In the genomic region with DNA sequence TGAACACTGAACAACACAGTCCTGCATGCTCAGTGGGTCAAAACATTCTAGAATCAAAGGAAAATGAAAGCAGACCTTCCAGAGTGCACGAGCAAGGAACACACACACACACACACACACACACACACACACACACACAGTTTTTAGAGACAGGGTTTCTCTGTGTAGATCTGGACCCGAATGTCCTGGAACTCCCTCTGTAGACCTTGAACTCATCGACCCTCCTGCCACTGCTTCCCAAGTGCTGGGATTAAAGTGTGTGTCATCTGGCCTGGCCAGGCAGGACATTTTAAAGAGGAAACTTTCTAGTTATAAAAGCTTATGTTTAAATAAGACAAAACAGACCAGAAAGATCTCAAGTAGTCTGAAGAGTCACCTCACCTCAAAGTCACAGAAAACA, we compare ENCODE assay signal across 20 mouse cellular contexts.
A peak's percentile ranks its signal among the peaks of the same experiment; 100 is the strongest.
DNase-seq lines count a peak whose midpoint lies in the region; ATAC-seq and TF ChIP-seq lines count a peak whose summit lies in the region.
"Had no signal": no experiment of that assay in that cellular context is flagged by ENCODE, and none has a peak within 500 bp of the region (broad histone marks: within the 10 kb centered on the region; RNA-seq: fewer than 3 reads in every experiment).

No protein-coding gene starts in this region.

- DNase-seq in liver, adult 2 months (ENCODE audit: extremely low read depth, low read depth, low spot score) = peak; percentile 82
- DNase-seq in liver, embryonic 11.5 days (ENCODE audit: low spot score) = no peak
- DNase-seq in liver, postnatal 0 days = peak; percentile 38
- DNase-seq in liver = no peak
- DNase-seq: adrenal gland, adult 2 months; adrenal gland, adult 8-10 months; adrenal gland, postnatal 10 days; adrenal gland, postnatal 14 days; adrenal gland, postnatal 25 days; B cell, adult 2 months; cerebellum, adult 11 months; cerebellum, adult 11-12 months; cerebellum, adult 18-20 months had no signal

- 13% methylated on average over 3 of the region's 3 CpGs for WGBS in liver, adult 2 months
- WGBS in liver, embryonic 11.5 days = 78% methylated on average over 3 of the region's 3 CpGs
- 40% methylated on average over 3 of the region's 3 CpGs for WGBS in liver, embryonic 16.5 days (ENCODE audit: insufficient replicate concordance)
- WGBS in liver, embryonic 12.5 days (ENCODE audit: insufficient replicate concordance) = 68% methylated on average over 3 of the region's 3 CpGs
- WGBS in liver, postnatal 0 days (ENCODE audit: insufficient replicate concordance) = 49% methylated on average over 3 of the region's 3 CpGs

- no peak for TF ChIP-seq CTCF in liver, adult 2 months (IDR thresholded peaks at IDR 0.05; ENCODE audit: low read depth, low read length)
- TF ChIP-seq CTCF in liver, postnatal 0 days (IDR thresholded peaks at IDR 0.05; ENCODE audit: low read depth) = no peak

- peaks cover 3% of the 10 kb centered on the region; the same call in 1 of the 2 replicates for H3K4me1 ChIP-seq in liver, adult 2 months (ENCODE audit: control insufficient read depth, insufficient read depth, low read length)
- H3K4me1 ChIP-seq in liver, embryonic 11.5 days (replicated peaks; ENCODE audit: control insufficient read depth, insufficient read depth, low read length) = peaks cover 6% of the 10 kb centered on the region; the same call in 1 of the 2 replicates
- H3K4me1 ChIP-seq in liver, embryonic 16.5 days (ENCODE audit: control insufficient read depth, low read depth, low read length) = no peaks in the 10 kb centered on the region; the same call in 1 of the 2 replicates
- H3K4me1 ChIP-seq in liver, embryonic 12.5 days = peaks cover 11% of the 10 kb centered on the region
- H3K4me1 ChIP-seq in liver, postnatal 0 days (ENCODE audit: insufficient read depth) = peaks cover 6% of the 10 kb centered on the region

- no peaks in the 10 kb centered on the region for H3K36me3 ChIP-seq in liver, adult 2 months (ENCODE audit: control insufficient read depth, insufficient read depth, low read length)
- no peaks in the 10 kb centered on the region for H3K36me3 ChIP-seq in liver, embryonic 11.5 days (ENCODE audit: control insufficient read depth, insufficient read depth, low read length)
- H3K36me3 ChIP-seq in liver, embryonic 16.5 days (ENCODE audit: control insufficient read depth, insufficient read depth) = no peaks in the 10 kb centered on the region
- no peaks in the 10 kb centered on the region for H3K36me3 ChIP-seq in liver, embryonic 12.5 days
- no peaks in the 10 kb centered on the region for H3K36me3 ChIP-seq in liver, postnatal 0 days (replicated peaks; ENCODE audit: insufficient read depth, low read length)

- no peak overlapping the region for H3K4me3 ChIP-seq in liver, adult 2 months (ENCODE audit: insufficient read depth, low read depth, low read length)
- no peak overlapping the region for H3K4me3 ChIP-seq in liver, embryonic 11.5 days (ENCODE audit: low read depth, low read length)
- no peak overlapping the region for H3K4me3 ChIP-seq in liver, embryonic 16.5 days (ENCODE audit: low read depth, low read length)
- H3K4me3 ChIP-seq in liver, embryonic 12.5 days = no peak overlapping the region
- H3K4me3 ChIP-seq in liver, postnatal 0 days (ENCODE audit: low read depth, low read length) = no peak overlapping the region

- no peaks in the 10 kb centered on the region; the same call in 1 of the 2 replicates for H3K79me2 ChIP-seq in liver, adult 2 months (ENCODE audit: control insufficient read depth, insufficient read depth, low read length)

- no peak overlapping the region for H3K9ac ChIP-seq in liver, adult 2 months (ENCODE audit: low read depth, low read length)
- no peak overlapping the region for H3K9ac ChIP-seq in liver, embryonic 11.5 days (ENCODE audit: low read depth, low read length)
- no peak overlapping the region for H3K9ac ChIP-seq in liver, embryonic 16.5 days (ENCODE audit: low read depth, low read length)
- H3K9ac ChIP-seq in liver, embryonic 12.5 days = no peak overlapping the region
- H3K9ac ChIP-seq in liver, postnatal 0 days (replicated peaks) = no peak overlapping the region

- H3K9me3 ChIP-seq in liver, embryonic 11.5 days (ENCODE audit: control insufficient read depth, low read length) = no peaks in the 10 kb centered on the region
- H3K9me3 ChIP-seq in liver, embryonic 16.5 days (replicated peaks; ENCODE audit: control insufficient read depth, low read length) = no peaks in the 10 kb centered on the region
- no peaks in the 10 kb centered on the region for H3K9me3 ChIP-seq in liver, embryonic 12.5 days (replicated peaks)
- no peaks in the 10 kb centered on the region for H3K9me3 ChIP-seq in liver, postnatal 0 days (ENCODE audit: low read length)
- H3K9me3 ChIP-seq: G1E had no signal

- no peak overlapping the region for H3K4me2 ChIP-seq in liver, embryonic 11.5 days
- H3K4me2 ChIP-seq in liver, embryonic 16.5 days (ENCODE audit: low read depth, low read length) = no peak overlapping the region
- H3K4me2 ChIP-seq in liver, embryonic 12.5 days = no peak overlapping the region
- H3K4me2 ChIP-seq in liver, postnatal 0 days (ENCODE audit: low read depth, low read length) = no peak overlapping the region

- no peak for TF ChIP-seq POLR2A in liver, adult 2 months (IDR thresholded peaks at IDR 0.05; ENCODE audit: extremely low read depth, insufficient read depth, low read length)

- 0 out of 2 replicates have a peak overlapping the region, but pooled peaks have one; percentile 40 for H3K27ac ChIP-seq in liver, adult 2 months (replicated peaks; ENCODE audit: insufficient read depth, low read depth, low read length)
- no peak overlapping the region for H3K27ac ChIP-seq in liver, embryonic 11.5 days (ENCODE audit: low read depth, low read length)
- no peak overlapping the region for H3K27ac ChIP-seq in liver, embryonic 16.5 days (ENCODE audit: low read length)
- no peak overlapping the region for H3K27ac ChIP-seq in liver, embryonic 12.5 days
- H3K27ac ChIP-seq in liver, postnatal 0 days (ENCODE audit: low read depth) = peak overlapping the region; percentile 66

- TF ChIP-seq EP300 in liver, postnatal 0 days (IDR thresholded peaks at IDR 0.05; ENCODE audit: low read depth) = no peak

- ATAC-seq in liver, embryonic 11.5 days (replicated peaks; ENCODE audit: low FRiP score) = no peak
- peak; percentile 48; the same call in 1 of the 2 replicates for ATAC-seq in liver, embryonic 16.5 days (ENCODE audit: low read depth)
- ATAC-seq in liver, embryonic 12.5 days = no peak
- peak; percentile 94 for ATAC-seq in liver, postnatal 0 days
- ATAC-seq: activated CD4-positive, CD25-positive, alpha-beta regulatory T cell, adult 4 months; CD4-positive, CD25-positive, alpha-beta regulatory T cell, adult 4 months; Patski had no signal

- no peaks in the 10 kb centered on the region for H3K27me3 ChIP-seq in liver, adult 2 months (ENCODE audit: control insufficient read depth, insufficient read depth, low read length)
- H3K27me3 ChIP-seq in liver, embryonic 11.5 days (replicated peaks; ENCODE audit: control insufficient read depth, insufficient read depth, low read length) = no peaks in the 10 kb centered on the region
- no peaks in the 10 kb centered on the region for H3K27me3 ChIP-seq in liver, embryonic 16.5 days (ENCODE audit: control insufficient read depth, insufficient read depth, low read depth, low read length)
- no peaks in the 10 kb centered on the region for H3K27me3 ChIP-seq in liver, embryonic 12.5 days (replicated peaks)
- H3K27me3 ChIP-seq in liver, postnatal 0 days (ENCODE audit: insufficient read depth, low read length) = no peaks in the 10 kb centered on the region
- H3K27me3 ChIP-seq: CH12.LX, Patski had no signal

Comparison
In these comparisons a context has a peak if more than half of its experiments do, and no peak if none do; other contexts are left out.
1. DNase-seq: peak in liver, adult 2 months (single experiment) and liver, postnatal 0 days (single experiment); none in liver, embryonic 11.5 days (single experiment) and liver (single experiment).
2. H3K27ac ChIP-seq: peak in liver, adult 2 months (single experiment) and liver, postnatal 0 days (single experiment); none in liver, embryonic 11.5 days (single experiment), liver, embryonic 16.5 days (single experiment) and liver, embryonic 12.5 days (single experiment).
3. ATAC-seq: peak in liver, embryonic 16.5 days (single experiment) and liver, postnatal 0 days (single experiment); none in liver, embryonic 11.5 days (single experiment) and liver, embryonic 12.5 days (single experiment).